Mouse (Mus musculus) cerebellum, postnatal 14 days (tissue): ENCODE data around the gene Tns1.

ENCODE experiments used
- DNase-seq, 2 experiments: peaks; one replicate each; pipeline ENCODE4 v3.0.0; 2021; ENCODE audit warnings: mixed read lengths in 2 of 2

Gene Tns1

DNA sequence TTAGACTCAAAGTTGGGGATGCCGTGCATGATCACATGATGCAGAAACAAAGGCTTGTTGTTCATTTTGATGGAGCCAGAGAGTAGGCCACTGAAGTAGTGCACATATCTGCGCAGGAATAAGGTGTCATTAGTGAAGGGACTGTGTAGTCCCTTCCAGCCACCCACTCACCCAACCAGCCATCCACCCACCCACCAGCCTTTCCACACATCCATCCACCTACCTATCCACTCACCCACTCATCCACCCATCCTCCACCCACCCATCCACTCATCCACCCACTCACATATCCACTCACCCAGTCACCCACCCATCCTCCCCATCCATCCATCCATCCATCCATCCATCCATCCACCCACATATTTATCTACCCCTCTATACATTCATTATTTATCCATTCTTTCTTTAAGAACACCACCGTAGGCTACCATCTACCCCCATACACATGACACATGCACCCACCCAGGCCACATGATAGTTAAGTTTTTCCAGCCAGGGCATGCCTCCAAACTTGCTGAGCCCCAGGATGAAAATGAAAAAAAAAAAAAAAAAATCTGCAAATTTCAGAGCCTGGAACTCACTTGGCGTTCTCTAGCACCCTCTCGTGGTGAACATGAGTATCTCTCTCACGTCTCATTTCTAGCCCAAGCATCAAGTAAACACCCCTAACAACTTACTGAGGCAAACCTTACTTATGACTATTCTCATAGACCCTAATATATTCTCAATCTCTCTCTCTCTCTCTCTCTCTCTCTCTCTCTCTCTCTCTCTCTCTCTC lies 137.8 kb downstream of the Tns1 start:
- DNase-seq, result peak; percentile 70 to 73

DNA sequence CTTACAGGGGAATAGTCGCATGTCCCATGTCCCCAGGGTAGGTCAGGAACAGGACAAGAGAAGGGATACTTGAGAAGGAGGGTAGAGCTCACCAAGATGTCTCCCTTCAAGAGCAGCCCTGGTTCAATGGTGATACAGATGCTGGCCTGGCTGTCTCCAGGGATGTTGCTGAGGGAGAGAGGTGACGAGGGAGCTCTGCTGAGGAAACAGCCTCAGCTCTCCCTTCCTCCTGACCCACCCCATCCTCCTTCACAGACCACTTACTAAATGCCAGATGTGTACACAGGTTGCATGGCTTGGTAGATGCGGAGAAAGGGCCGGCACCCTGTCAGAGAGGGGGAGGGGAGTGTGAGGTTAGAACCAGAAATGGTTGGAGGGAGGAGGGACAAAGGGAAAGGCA lies 138.6 kb downstream of the Tns1 start:
- DNase-seq, result no peak

DNA sequence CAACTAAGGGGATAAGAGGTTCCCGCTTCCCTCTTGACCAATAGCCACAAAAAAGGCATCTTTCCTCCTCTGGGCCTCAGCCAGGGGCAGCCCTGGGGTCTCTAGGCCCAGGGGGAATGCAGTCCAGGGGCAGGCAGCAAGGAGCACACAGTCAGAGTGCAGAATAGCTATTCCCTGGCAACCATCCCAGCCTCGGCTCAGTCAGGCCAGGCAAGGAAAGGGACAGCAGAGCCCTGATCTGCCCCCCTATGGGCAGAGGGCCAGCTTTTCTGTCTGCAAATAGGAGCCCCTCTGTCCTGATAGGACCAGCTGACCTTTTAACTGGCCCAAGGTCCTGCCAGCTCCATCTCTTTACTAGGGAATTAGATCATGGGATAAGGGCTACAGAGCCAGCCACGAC lies 145.0 kb downstream of the Tns1 start:
- DNase-seq, result peak; percentile 46 to 70

DNA sequence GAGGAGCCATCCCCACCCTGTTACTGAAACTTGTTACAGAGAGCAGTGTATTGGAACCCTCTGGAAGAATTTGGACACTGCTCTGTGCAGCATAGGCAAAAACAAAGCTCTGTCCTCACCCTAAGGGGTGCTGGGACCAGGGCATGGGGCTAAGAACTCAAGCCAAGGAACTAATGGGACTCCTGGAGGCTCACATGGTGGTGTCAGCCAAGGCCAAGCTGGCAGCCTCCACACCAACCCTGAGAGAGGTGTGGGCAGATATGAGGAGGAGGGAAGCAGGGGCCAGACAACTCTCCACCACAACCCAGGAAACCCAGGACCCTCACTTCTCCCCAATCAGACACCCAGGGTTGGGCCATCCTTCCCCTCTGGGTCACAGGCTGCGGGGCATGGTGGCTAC lies 145.7 kb downstream of the Tns1 start:
- DNase-seq, result no peak

DNA sequence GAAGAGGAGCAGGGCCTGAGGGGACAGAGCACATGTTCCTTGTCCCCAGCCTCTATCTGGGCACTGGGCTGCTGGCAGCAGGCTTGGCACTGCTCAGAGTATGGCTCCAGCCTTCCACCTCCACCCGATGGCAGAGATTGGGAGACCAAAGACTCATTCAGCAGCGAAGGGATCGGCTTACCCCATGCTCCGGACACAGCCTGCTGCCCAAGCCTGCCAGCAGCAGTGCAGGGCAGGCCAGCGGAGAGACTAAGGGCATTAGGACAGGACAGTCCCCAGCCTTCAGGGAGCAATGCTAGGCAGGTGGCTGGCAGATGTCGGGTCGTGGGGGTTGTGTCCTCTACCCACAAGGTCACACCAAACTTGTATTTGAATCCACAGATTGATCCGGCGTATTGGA lies 150.3 kb downstream of the Tns1 start:
- peak in 1 of 2 experiments; percentile 23 for DNase-seq

DNA sequence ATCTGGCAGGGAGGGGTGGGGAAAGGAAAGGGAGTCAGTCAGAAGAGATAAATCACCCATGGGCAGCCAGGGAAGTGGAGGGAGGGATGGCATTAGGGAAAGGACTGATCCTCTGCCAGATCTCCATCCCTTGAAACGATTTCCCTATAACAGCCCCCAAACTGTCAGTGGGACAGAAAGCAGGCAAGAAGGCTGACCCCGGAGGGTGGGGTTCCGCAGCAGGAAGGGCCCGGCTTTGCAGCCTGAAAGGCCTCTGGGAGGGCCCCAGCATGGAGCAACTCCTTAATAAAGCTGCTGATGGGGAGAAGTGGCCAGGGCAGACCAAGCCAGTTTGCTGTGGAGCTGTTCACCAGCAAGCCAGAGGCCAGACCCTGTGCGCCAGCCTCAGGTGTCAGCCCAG lies 151.5 kb downstream of the Tns1 start:
- no peak for DNase-seq

DNA sequence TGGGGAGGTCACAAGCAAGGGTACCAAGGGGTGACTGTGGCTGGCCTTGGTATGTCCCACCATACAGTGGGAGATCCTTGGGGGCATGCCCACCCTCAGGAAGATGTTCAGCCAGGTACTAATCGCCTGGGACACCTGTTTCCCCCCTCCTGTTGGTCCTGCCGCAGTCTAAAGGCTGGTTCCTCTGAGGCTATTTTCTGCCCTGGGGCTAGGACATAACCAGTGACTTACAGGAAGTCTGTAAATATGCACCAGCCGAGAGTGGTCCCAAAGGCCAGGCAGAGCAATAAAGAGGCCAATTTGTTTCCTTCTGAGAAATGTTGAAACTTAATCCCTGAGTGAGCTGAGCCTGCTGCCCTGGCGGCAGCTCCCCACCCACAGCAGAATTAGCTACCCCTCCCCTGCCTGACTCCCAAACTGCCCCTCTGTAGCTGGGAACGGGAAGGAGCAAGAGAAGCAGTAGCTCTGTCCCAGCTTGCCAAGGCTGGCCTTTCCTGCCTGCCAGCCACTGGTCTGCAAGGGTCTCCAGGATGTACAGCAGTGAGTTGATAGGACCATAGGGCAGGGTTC lies 154.0 kb downstream of the Tns1 start:
- no peak for DNase-seq

DNA sequence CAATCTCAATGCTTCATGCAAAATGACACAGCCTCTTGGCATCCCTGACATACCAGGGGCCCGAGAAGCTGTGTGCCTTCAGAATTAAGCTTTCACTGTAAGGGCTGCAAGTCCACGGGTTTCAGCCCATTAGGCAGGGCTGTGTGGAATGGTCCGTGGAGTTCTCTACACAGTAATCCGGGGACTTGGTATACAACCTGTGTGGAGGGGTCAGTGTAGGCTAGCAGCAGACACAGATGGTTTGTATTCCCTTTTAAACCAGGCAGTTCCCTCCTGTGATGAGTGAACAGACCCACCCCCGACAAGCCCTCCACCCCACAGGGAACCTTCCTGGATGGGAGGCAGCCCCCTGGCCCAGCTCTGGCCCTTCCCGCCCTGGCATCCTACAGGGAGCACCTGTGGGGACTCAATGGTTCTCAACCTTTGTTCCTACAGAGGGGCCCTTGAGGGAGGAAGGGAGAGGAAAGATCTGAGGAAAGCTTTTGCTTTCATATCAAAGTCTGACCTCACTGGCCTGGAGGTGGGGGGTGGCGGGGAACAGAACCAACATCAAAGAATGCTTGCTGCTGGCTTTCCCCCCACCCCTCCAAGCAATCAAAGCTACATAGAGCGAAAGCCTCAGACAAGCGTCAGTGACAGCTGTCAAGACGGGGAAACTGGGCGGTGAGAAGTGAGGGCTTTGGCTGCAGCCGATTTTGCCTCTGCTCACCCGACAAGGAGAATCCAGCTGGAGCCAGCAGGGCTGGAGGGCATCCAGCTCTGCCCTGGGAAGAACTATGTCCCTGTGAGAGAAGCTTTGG lies 155.3 kb downstream of the Tns1 start:
- no peak for DNase-seq

DNA sequence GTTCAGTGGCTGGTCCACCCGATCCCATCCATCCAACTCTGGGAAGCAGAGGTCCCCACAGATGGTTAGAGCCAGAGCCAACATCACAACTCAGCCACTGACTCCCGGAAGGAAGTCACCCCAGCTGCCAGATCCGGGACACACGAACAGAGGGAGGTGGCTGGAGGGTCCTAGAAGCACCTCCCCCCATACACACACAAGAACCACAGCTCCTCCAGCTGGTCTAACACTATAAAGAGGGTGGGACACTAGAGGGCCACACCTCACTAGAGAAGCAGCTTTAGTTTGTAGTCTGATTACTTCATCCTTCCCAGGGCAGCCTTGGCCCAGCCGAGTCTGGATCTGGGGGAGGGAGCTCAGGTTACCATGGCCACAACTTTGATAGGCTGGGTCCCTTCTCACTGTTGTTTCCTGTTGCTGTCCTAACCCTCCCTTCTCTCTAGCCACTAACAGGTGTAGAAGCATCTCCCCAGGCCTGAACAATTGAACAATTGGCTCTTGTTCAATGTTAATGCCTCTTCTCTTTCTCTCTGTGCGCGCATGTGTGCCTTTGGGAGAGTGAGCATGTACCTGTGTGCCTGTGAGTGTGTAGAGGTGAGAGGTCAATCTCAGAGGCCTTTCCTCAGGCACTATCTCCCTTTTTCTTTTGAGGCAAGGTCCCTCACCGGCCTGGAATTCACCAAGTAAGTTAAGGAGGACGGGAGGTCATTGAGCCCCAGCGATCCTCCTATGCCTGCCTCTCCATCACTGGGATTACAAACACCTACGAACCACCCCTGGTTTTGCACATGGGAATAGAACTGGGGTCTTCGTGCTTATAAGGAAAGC lies 157.6 kb downstream of the Tns1 start:
- DNase-seq, result no peak

DNA sequence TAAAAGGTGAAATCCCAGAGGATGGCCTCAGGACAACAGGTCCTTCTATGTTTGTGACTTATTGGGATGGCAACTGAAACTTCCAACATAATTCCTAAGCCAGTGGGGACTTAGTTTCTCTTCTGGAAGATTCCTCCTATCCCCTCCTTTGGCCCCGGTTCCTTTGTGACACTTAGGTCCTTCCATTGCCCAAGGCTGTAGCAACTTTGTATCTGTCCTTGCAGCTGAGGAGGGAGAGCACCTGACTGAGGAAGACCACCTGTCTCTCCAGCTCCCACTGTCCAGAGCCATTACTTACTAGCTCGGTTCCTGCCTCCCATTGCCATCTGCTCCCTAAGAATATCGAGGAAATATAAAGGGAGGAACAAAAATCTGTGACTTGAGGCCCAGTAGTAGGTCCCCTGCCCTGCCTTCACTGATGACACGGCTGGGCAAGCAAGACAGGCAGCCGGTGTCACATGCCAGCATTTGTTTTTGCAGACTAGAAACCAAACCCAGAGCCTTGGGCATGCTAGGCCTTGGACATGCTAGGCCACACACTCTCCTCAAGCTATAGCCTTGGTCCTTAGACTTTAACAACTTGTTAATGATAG lies 160.0 kb downstream of the Tns1 start:
- no peak for DNase-seq

DNA sequence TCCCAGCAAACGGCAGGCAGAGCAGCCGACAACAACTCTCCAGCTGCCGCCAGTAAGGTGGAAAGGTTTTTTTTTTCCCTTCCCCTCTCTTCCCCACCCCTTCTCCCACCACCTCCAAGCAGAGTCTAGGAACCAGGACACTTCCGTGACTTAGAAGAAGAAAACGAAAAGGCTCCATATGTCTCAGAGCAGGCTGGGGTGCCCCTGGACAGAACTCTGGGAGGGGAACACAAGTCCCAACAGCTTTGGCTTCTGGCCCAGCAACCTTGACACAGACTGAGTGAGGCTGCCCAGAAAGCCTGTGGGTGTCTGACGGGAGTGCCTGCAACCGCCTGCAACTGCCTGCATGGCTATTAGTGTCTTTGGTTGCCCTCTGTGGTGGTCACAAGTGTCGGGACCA lies 160.6 kb downstream of the Tns1 start:
- DNase-seq, result peak; percentile 59 to 68

DNA sequence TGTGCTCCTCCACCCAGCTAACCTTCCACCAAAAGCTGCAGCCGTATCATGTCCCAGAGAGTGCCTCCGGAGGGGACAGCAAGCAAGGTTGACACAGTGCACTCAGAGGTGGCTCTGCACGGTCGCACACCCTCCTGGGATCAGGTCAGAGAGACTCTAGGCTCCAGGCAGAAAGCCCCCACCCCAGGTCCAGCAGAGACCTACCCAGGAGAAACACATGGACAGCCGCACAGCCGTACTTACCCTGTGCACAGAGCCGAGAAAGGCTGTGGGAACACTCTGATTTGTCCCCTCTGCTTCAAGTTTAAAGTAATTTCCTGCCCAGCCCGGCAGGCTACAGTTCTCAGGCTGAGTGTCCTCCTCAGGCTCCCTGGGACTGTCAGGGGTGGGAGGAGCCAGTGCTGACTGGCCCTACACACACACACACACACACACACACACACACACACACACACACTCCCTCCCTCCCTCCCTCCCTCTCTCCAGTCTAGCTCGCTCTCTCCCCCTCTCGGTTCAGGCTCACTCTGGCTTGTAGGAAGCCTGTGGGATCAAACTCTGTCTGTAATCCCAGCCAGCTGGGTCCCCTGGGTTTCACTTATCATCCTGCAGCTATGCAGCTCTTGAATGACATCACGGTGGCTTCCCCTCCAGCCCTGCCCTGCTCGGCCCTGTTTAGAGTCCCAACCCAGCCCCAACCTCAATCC lies 161.4 kb downstream of the Tns1 start:
- DNase-seq, result peak in 1 of 2 experiments; percentile 28

DNA sequence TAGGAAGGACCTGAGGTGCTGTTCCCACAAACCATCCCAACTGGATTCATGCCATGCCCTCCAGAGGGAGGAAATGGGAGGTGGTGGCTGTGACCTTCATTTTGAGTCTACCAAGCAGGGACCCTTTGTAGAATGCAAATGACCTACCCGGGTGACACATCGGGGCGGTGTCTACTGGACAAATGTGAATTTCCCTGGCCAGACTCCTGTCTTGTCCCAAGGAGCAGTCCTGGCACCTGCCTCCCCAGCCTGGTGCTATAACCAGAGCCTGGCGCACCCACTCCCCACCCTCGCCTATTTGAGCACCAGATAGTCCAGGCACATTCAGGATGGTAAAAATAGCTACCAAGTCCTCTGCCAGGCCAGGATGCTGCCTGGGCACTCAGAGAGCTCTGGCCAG lies 162.2 kb downstream of the Tns1 start:
- DNase-seq, result no peak

DNA sequence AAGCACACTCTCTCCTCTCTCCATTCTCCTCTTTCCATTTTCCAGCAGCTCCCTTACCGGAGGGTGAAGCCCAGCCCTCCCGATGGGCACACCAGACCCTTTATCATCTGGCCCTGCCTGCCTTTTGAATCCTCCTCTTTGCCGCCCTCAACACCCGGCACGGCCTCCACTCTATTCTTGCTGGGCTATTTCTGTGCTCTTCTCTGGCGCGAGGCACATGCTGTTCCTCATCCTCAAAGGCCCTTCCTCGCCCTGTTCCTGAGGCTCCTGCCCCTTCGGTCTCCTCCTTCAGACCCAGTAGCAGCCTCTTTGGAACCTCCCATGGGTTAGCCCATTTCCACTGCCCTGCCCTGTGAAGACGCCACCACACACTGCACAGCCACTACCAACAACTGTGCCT lies 164.5 kb downstream of the Tns1 start:
- DNase-seq, result no peak

DNA sequence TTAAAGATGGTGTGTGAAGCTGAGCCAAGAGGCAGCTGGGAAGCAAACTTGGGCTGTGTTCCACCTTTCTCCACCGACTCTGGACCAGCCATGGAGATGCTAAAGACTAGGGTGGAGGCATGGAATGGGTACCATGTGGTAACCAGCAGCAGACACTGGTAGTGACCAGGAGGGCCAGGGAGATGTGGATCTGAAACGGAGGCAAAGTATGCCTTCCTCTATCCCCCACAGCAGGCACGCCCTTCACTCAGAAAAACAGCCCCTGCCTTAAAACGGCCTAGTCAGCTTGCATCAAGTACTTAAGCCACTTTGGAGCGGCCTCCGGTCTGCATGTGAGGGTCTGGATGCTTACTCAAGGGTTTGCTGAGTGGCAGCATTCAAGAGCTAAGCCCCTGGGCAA lies 164.9 kb downstream of the Tns1 start:
- DNase-seq, result no peak

DNA sequence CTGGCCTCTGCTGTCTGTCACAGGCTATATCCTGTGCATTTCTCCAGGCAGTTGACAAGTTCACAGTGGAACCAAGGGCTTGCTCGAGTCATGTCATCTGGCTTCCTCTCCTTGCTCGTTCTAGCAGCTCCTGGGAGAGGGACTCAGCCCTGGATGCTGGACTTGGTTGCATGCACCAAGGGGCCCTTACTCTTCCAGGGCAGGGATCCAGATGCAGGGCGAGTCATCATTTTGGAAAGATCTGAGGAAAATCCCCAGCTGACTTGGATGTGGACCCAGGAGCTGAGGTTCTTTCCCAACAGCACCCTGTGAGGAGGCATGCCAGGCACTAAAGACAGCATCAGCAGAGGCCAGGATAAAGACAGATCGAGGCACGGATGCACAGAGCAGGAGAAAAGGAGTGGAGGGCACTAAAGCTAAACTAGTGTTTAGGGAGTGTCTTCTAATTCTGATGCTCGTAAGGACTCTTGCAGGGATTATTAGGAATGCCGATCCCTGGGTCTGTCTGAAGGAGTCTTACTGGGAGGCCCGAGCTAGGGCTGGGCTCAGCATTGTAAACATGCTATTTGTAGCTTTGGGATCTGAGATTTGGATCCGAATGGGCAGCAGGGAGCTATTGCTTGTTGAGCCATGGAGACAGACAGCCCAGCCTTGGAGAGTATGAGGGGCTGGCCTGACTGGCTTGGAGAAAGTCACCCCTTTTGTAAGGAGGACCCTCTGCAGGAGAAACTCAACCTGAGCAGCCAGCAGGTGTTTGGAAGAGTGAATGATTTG lies 165.9 kb downstream of the Tns1 start:
- DNase-seq, result no peak

DNA sequence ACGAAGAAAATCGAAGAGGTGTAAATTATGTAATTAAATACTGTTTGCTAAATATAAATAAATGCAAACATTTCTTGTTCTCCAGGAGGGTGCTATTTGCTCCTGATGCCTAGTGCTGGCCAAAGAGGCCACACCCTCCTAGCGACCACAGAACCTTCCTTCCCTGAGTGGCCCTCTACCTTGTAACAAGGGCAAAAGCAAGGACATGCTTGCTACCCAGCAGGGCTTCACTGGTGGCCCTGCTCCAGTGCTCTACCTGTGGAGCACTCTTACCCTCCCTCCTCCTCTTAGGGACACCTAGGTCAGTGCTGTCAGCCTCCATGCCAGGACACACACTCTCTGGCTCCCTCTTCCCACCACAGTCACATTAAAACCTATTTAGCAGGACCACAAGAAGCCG lies 166.8 kb downstream of the Tns1 start:
- DNase-seq, result no peak

DNA sequence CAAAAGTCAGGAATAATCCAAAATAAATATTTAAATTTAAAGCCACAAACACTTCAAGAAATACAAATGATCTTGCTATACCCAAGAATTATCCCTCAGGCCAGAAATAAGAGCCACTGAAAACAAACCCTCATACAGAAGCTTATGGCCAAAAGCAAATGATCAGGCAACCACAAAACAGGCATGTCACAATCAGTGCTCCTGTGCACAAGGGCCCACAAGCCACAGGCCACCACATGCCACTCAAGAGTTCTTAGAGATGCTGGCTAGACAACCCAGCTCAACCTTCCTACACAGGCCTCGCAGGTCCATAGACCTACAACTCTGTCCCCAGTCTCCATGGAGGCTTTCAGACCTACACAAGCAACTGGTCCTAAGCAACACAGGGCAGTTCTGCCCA lies 167.9 kb downstream of the Tns1 start:
- no peak for DNase-seq

DNA sequence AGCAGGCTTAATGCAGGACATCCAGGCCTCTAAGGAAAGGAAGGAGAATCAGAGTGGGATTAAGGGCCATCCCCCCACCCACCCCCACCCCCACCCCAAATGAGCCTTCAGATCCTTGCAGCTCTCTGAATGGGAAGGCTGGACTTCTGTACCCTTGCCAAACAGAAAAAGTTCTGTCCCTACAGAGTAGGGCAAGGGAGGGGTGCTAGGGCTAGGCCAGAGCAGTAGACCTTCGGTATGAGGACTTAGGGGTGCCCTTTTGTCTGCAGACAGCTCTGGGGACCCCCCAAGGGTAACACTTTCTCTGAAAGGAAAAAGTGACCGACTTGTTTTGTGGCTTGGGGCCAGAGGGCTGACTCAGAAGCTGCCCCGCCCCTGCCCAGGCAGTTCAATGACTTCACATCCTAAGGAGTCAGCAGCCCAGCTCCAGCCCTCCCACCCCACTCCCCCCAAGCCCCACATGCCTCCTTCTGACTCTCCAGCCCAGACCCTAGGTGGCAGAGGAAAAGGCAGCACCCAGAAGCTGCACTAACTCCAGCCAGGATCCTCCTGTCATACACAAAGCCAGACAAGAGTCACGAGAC lies 168.9 kb downstream of the Tns1 start:
- no peak for DNase-seq

DNA sequence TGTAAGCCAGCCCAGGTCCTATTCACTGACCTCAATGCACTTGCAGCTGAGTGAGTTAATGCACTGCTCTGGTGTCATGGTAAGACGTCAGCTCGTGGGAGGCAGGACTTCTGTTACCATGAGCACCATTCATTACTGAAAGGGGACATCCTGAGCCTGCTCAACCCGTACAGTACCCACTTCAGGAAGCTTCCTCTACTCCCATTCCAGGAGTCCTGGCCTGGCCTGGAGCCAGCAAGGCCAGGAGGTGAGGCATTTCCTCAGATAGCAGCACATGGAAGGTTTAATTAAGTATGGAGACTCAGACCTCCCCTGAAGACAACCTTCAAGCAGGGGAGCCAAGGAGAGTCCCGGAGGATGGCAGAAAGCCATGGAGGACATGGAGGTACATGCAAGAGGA lies 169.6 kb downstream of the Tns1 start:
- DNase-seq, result no peak

DNA sequence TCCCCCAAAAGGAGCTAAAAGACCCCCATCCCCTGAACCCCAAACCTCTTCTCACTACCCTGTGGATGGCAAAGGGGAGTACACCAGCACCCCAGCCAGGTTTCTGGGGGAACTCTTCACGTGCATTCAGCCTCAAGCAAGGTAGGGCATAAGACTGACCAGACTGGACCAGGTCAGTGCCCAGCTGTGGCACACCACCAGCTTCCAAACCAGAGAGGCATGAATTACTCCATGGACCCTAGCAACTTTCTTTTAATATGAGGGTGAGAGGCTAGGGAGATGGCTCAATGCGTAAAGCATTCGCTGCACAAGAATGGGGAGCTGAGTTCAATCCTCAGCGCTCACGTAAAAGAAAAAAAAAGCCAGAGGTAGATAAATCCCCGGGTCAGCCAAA lies 170.2 kb downstream of the Tns1 start:
- no peak for DNase-seq
